Mouse (Mus musculus): ENCODE measurements around the gene Scyl1. TPM values are rescaled to one million over a fixed set of nuclear protein-coding genes. Genes with fewer than 3 reads are reported as not detected.

Scyl1 gene
- polyA plus RNA-seq, 1 experiment, result 8.2 TPM

- no peak for TF ChIP-seq GATA1 (IDR thresholded peaks at IDR 0.05; ENCODE audit: low read length)
- no peak for TF ChIP-seq TAL1 (IDR thresholded peaks at IDR 0.05; ENCODE audit: low read length)
- Histone ChIP-seq H3K36me3 (ENCODE audit: control insufficient read depth) (peaks cover 21% of the 10 kb centered on the region), H3K9me3 (ENCODE audit: control insufficient read depth, low read length) (no peaks in the 10 kb centered on the region), H3K4me3 (replicated peaks) (peak overlapping the region; percentile 70), H3K4me1 (ENCODE audit: control insufficient read depth) (peaks cover 49% of the 10 kb centered on the region), H3K27me3 (ENCODE audit: control insufficient read depth) (no peaks in the 10 kb centered on the region)
Measured at GRCm38 (mm10) chr19:5804371-5804899, 33.2 kb upstream of the Scyl1 start.

- H3K36me3 ChIP-seq (ENCODE audit: control insufficient read depth), result peaks cover 27% of the 10 kb centered on the region
- TF ChIP-seq TAL1 (IDR thresholded peaks at IDR 0.05; ENCODE audit: low read length) (no peak), GATA1 (IDR thresholded peaks at IDR 0.05; ENCODE audit: low read length) (no peak)
Measured at GRCm38 (mm10) chr19:5803881-5804279, 32.7 kb upstream of the Scyl1 start.

DNA sequence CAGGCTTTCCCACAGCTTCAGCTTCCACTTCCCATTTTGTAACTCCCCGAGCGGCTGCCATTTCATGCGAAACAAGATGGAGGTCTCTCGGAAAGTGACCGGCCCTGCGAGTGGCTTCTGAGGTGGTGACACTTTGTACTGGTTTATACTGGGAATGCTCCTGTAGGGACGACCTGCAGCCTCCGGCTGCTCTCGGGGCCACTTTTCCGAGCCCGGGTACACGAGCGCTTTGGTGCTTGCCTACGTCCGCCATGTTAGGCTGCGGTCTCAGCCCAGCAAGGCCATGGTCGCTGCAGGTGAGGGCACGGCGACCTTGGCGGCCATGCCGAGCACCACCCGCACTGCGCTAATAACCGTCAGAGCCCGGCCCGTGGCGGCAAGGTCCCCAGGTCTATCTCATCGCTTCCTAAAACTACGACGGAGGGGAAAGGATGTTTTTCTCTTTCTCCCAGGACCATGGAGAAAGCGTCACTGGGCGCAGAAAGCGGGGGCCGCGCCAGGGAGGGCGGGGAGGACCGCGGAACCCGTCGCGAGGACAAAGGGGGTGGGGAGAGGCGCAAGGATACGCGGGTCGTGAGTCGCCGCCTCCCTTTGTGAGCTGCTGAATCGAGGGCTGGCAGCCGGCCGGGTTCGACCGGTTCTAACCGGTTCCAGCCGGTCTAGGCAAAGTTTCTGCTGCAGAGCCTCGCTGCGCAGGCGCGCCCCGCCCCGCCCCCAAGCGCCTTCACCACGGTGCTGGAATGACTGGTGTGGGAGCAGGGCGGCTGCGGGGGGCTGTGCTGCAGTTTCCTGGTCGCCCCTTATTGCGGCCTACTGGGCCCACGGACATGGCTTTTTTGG lies 32.0 kb upstream of the Scyl1 start:
- no peaks in the 10 kb centered on the region for H3K9me3 ChIP-seq (ENCODE audit: control insufficient read depth, low read length)
- H3K4me1 ChIP-seq (ENCODE audit: control insufficient read depth), result peaks cover 47% of the 10 kb centered on the region
- no peaks in the 10 kb centered on the region for H3K27me3 ChIP-seq (ENCODE audit: control insufficient read depth)
- TF ChIP-seq TAL1 (IDR thresholded peaks at IDR 0.05; ENCODE audit: low read length) (no peak), GATA1 (IDR thresholded peaks at IDR 0.05; ENCODE audit: low read length) (no peak)
- H3K36me3 ChIP-seq (ENCODE audit: control insufficient read depth), result peaks cover 33% of the 10 kb centered on the region
- peak overlapping the region; percentile 70 for H3K4me3 ChIP-seq (replicated peaks)

More at GRCm38 (mm10) chr19:5803881-5804279, 32.7 kb upstream of the Scyl1 start:
- H3K4me1 ChIP-seq (ENCODE audit: control insufficient read depth), result peaks cover 49% of the 10 kb centered on the region
- peak overlapping the region; percentile 70 for H3K4me3 ChIP-seq (replicated peaks)
- no peaks in the 10 kb centered on the region for H3K9me3 ChIP-seq (ENCODE audit: control insufficient read depth, low read length)
- no peaks in the 10 kb centered on the region for H3K27me3 ChIP-seq (ENCODE audit: control insufficient read depth)

DNA sequence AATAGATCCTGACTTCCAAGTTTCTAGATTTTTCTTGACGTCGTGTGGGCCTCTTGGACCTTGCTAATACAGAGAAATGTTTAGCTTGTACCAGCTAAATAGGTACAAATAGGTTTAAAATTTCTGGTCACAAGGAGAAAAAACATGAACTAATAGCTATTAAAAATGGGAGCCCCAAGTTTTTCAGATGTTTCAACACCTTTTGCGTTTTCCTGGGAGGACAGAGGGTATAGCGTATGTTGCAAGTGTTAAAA lies 31.5 kb upstream of the Scyl1 start:
- Histone ChIP-seq H3K27me3 (ENCODE audit: control insufficient read depth) (no peaks in the 10 kb centered on the region), H3K9me3 (ENCODE audit: control insufficient read depth, low read length) (no peaks in the 10 kb centered on the region), H3K36me3 (ENCODE audit: control insufficient read depth) (peaks cover 39% of the 10 kb centered on the region), H3K4me3 (replicated peaks) (peak overlapping the region; percentile 70), H3K4me1 (ENCODE audit: control insufficient read depth) (peaks cover 50% of the 10 kb centered on the region)
- TF ChIP-seq TAL1 (IDR thresholded peaks at IDR 0.05; ENCODE audit: low read length), result no peak
- no peak for TF ChIP-seq GATA1 (IDR thresholded peaks at IDR 0.05; ENCODE audit: low read length)

DNA sequence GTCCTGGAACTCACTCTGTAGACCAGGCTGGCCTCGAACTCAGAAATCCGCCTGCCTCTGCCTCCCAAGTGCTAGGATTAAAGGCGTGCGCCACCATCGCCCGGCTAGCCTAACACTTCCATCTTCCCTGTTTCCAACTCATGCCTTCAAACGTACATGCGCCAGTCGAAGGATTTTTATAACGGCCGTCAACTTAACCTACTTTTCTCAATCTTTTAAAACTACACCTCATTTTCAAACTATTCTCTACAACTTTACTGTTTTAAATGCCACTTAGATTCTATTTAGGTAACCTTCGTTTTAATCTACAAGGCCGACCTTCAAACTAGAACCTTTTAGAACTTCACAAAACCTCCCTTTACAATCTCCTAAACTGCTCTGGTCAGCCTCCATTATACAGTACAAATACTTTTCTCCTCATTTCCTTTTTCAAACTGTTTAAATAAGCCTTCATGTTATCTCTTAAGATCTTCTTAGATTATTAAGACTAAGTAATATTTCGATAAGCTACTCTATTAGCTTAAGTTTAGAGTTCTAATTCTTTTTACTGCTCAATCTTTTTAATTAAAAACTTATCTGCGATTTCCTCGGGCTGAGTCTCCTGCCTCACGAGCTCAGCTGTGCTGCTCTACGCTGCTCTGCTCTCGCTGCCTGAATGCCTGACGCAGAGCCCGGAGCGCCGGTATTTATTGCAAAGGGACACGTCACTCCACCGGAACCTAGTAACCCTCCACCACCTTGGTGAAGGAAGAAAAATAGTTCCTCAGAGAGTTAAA lies 31.0 kb upstream of the Scyl1 start:
- Histone ChIP-seq H3K36me3 (ENCODE audit: control insufficient read depth) (peaks cover 44% of the 10 kb centered on the region), H3K9me3 (ENCODE audit: control insufficient read depth, low read length) (no peaks in the 10 kb centered on the region), H3K4me3 (replicated peaks) (peak overlapping the region; percentile 70), H3K4me1 (ENCODE audit: control insufficient read depth) (peaks cover 50% of the 10 kb centered on the region), H3K27me3 (ENCODE audit: control insufficient read depth) (no peaks in the 10 kb centered on the region)
- no peak for TF ChIP-seq GATA1 (IDR thresholded peaks at IDR 0.05; ENCODE audit: low read length)
- no peak for TF ChIP-seq TAL1 (IDR thresholded peaks at IDR 0.05; ENCODE audit: low read length)

DNA sequence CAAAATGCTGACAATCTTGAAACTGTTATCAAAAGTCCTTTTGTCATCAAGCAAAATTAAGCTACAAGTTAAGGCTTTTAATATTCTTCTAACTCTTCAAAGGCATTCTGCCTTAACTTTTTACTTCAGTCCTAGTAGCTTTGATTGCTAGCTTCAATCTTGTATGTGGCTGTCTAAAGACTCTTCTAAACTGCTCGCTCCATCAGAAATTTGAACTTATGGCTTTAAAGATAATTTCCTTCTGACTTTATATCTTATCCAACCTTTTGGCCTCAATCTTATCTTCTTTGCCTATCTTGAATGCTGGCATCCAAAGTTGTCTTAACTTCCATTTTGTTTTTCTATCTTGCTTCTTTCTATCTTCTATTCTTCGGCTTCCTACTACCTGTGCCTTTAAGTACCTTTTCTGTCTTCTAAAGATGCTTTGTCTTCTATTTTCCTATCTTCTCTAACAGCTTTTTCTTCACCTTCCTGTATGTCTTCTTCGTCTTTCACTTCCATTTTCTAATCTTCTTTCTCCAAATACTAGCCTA lies 30.3 kb upstream of the Scyl1 start:
- peaks cover 50% of the 10 kb centered on the region for H3K4me1 ChIP-seq (ENCODE audit: control insufficient read depth)
- peak overlapping the region; percentile 70 for H3K4me3 ChIP-seq (replicated peaks)
- no peaks in the 10 kb centered on the region for H3K27me3 ChIP-seq (ENCODE audit: control insufficient read depth)
- peaks cover 51% of the 10 kb centered on the region for H3K36me3 ChIP-seq (ENCODE audit: control insufficient read depth)
- TF ChIP-seq GATA1 (IDR thresholded peaks at IDR 0.05; ENCODE audit: low read length), result peak; percentile 93
- TF ChIP-seq TAL1 (IDR thresholded peaks at IDR 0.05; ENCODE audit: low read length), result no peak
- H3K9me3 ChIP-seq (ENCODE audit: control insufficient read depth, low read length), result no peaks in the 10 kb centered on the region

- no peak for TF ChIP-seq TAL1 (IDR thresholded peaks at IDR 0.05; ENCODE audit: low read length)
- peaks cover 57% of the 10 kb centered on the region for H3K36me3 ChIP-seq (ENCODE audit: control insufficient read depth)
- no peaks in the 10 kb centered on the region for H3K27me3 ChIP-seq (ENCODE audit: control insufficient read depth)
Measured at GRCm38 (mm10) chr19:5800632-5801431, 29.6 kb upstream of the Scyl1 start.

DNA sequence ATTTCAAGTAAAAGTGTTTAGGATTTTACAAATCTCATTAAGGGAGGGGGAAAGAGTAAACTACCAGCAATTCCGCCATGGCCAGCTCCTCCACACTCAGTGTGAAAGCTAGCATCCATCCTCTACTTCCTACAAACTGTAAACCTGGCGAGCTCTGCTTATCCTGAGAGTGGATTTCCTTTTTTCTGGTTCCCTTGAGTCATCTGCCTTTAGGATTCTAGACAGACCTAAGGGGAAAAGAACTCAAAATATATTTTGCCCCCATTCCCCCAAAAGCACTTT lies 29.1 kb upstream of the Scyl1 start:
- no peaks in the 10 kb centered on the region for H3K27me3 ChIP-seq (ENCODE audit: control insufficient read depth)
- no peaks in the 10 kb centered on the region for H3K9me3 ChIP-seq (ENCODE audit: control insufficient read depth, low read length)
- peaks cover 63% of the 10 kb centered on the region for H3K36me3 ChIP-seq (ENCODE audit: control insufficient read depth)
- TF ChIP-seq TAL1 (IDR thresholded peaks at IDR 0.05; ENCODE audit: low read length), result no peak
- no peak for TF ChIP-seq GATA1 (IDR thresholded peaks at IDR 0.05; ENCODE audit: low read length)
- H3K4me1 ChIP-seq (ENCODE audit: control insufficient read depth), result peaks cover 52% of the 10 kb centered on the region
- H3K4me3 ChIP-seq (replicated peaks), result peak overlapping the region; percentile 70

More at GRCm38 (mm10) chr19:5800632-5801431, 29.6 kb upstream of the Scyl1 start:
- H3K4me1 ChIP-seq (ENCODE audit: control insufficient read depth), result peaks cover 50% of the 10 kb centered on the region
- H3K4me3 ChIP-seq (replicated peaks), result peak overlapping the region; percentile 70
- H3K9me3 ChIP-seq (ENCODE audit: control insufficient read depth, low read length), result no peaks in the 10 kb centered on the region

Data from erythroblast, embryonic 14.5 days (primary cell).